Mouse (Mus musculus) cerebellum, adult 9-10 months (tissue): ENCODE data around the gene Fam104a.

ENCODE experiments used
- DNase-seq: peaks from one replicate; pipeline ENCODE4 v3.0.0; 2022

The Fam104a gene

DNA sequence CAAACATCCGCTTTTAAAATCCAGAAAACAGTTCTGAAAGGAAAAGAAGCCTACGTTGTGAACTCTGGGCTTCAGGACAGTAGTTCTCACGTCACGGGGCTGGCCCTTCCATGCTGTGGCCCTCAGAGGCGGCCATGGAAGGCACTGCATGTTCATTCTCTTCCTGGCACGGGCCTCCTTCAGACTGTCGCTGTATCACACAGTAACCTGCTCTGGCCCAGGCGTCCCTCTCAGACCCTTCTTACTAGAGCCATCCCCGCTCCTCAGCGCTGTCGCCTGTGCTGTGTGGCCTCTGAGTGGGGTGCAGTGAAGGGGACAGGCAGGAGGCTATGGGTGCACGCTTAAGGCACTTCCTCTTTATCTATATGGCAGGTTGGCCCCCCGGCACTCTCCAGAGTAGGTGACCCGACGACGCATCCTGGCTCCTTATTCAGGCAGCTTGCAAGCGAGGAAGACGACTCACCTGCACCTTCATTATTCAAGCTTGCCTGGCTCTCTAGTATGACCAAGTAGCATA is 22.1 kb downstream of the Fam104a start:
- DNase-seq, result no peak

DNA sequence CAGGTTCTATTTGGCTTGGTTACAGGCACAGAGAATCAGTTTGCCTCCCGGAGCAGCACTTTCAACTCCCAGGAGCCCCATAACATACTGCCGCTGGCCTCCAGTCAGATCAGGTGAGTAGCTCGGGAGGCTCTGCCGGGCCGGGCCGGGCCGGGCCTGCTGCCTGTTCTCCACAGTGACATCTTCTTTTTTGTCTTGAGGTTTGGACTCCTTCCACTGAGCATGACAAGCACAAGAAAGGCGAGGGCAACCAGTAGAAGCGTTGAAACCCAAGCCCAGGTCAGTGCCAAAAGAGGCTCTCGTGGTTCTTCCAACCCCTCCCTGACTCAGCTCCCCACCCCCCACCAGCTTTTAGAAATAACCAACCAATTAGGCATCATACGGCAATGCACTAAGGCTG is 23.0 kb downstream of the Fam104a start:
- DNase-seq, result peak; percentile 62

GRCm38 (mm10) chr11:113660213-113660612 is 23.7 kb downstream of the Fam104a start:
- DNase-seq, result peak; percentile 25

- DNase-seq, result no peak
Observed at GRCm38 (mm10) chr11:113658763-113659162, 25.2 kb downstream of the Fam104a start.

DNA sequence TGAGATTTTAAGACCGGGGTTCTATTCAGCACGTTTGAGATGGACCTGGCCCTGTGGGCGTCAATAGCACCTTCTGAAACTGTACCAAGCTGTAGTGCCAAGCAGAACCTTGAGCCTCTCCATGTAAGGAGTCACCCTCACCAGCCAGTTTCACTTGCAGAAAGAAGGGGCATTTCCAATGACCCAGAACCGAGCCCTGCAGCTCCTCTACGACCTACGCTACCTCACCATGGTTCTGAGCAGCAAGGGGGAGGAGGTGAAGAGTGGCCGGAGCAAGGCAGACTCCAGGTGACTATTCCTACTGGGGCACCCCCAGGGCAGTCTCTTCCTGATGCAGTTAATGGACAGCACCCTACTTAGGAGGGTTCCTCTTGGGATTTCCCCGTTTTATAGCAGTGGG is 25.6 kb downstream of the Fam104a start:
- peak; percentile 39 for DNase-seq

- peak; percentile 66 for DNase-seq
Observed at GRCm38 (mm10) chr11:113657221-113657620, 26.7 kb downstream of the Fam104a start.

DNA sequence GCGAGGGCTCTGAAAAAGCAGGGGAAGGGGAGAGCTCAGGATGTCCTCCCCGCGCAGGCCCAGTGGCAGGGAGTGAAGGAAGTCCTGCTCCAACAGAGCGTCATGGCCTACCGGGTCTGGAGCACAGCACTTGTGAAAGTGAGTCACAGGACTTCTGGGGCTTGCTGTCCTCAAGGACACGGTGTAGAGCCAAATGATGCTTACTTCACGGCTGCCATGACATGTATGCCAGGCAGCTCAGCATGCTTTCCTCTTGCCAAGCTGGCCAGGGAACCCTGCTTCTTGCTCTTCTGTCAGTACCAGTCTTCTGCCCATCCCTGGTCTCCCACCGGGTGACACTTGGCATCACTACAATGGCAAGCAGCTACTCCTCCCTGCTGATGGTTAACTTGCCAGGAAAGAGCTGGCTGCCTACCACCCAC is 27.4 kb downstream of the Fam104a start:
- peak; percentile 98 for DNase-seq

DNA sequence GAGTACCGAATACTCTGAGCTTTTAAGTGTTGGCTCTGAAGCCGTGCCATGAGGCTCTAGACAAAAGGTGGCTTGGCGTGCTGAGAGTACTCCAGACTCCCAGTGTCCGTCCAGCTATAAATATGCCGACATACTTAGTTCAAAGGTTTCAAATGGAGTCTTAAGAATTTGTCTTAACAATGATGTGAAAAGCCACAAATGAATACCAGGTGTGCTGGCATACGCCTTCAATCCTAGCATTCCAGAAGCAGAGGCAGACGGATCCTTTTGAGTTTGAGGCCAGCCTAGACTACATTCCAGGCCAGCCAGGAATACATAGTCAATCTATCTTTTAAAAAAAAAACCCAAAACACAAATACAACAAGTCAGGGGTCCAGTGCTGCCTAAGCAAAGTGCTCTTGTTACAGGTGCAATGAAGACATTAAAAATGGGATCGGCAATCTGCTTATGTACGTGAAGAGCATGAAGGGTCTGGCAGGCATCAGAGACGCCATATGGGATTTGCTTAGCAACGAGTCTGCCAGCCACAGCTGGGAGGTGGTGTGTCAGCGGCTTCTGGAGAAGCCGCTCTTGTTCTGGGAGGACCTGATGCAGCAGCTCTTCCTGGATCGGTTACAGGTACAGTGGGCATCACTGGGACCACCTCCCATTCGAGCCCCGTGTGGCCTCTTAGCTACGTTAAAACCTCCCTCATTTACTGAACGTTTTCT is 29.2 kb downstream of the Fam104a start:
- peak; percentile 42 for DNase-seq

- peak; percentile 51 for DNase-seq
Observed at GRCm38 (mm10) chr11:113654105-113654504, 29.9 kb downstream of the Fam104a start.

DNA sequence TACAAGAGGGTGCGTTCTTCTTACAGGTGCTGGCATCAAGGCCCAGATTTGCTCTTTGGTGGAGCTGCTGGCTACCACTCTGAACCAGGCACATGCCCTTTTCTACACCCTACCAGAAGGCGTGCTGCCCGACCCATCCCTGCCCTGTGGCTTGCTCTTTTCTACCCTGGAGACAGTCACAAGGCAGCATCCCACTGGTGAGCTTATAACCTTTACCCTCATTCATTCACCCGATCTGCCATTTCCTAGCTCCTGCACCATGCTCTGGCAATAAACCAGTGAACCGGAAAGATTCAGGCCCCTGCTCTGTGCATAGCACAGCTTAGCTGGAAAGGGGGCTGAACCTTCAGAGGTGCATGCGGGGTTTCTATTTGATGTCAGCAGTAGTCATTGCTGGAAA is 31.4 kb downstream of the Fam104a start:
- DNase-seq, result peak; percentile 40

GRCm38 (mm10) chr11:113651907-113652273 is 32.1 kb downstream of the Fam104a start:
- peak; percentile 73 for DNase-seq

- peak; percentile 78 for DNase-seq
Observed at GRCm38 (mm10) chr11:113651206-113651906, 32.6 kb downstream of the Fam104a start.

- DNase-seq, result no peak
Observed at GRCm38 (mm10) chr11:113649353-113650210, 34.4 kb downstream of the Fam104a start, which contains the start of gene Slc39a11. Gene Slc39a11 (minus strand): TSS chr11:113650079.

GRCm38 (mm10) chr11:113648690-113649352 is 35.1 kb downstream of the Fam104a start, which contains the start of gene Cog1:
Gene Cog1 (plus strand): TSS chr11:113649169.
- DNase-seq, result peak; percentile 60

GRCm38 (mm10) chr11:113648152-113648551 is 35.8 kb downstream of the Fam104a start:
- DNase-seq, result peak; percentile 84

DNA sequence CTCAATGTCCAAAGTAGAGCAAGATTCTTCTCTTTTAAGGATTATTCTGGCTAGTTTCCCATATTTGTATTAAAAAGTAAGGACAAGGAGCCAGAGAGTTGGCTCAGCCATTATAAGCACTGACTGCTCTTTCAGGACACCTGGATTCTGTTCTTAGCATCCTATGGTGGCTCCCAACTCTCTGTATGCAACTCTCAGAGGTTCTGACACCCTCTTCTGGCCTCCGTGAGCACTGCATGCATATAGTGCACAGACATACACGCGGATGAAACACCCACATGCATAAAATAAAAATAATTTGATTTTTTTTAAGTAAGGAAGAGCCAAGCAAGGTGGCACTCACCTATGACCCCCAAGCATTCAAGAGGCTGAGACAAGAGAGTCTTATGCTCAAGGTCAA is 38.8 kb downstream of the Fam104a start:
- DNase-seq, result no peak

DNA sequence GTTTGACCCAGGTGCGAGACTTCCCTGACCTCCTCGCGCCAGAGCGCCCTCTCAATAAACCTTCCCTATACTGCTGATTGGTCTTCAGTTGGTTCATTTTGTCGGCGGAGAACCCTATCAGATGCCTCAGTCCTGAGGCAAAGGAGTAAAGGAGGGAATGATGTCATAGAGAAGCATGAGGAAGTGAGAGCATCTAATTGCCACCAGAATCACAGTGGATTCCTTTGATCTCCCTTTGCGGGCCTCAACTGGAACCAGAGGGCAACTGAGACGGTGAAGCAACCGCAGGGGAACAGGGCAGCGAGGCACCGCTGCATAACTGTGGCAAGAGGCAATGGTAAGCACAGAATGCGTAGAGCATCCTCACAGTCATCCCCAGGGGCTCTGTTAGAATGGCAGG is 45.3 kb downstream of the Fam104a start:
- no peak for DNase-seq

- no peak for DNase-seq
Observed at GRCm38 (mm10) chr11:113634699-113635121, 49.2 kb downstream of the Fam104a start.

- no peak for DNase-seq
Observed at GRCm38 (mm10) chr11:113633398-113633797, 50.6 kb downstream of the Fam104a start.

- DNase-seq, result no peak
Observed at GRCm38 (mm10) chr11:113632303-113632702, 51.7 kb downstream of the Fam104a start.

- DNase-seq, result no peak
Observed at GRCm38 (mm10) chr11:113631862-113632261, 52.1 kb downstream of the Fam104a start.

GRCm38 (mm10) chr11:113631302-113631701 is 52.7 kb downstream of the Fam104a start:
- no peak for DNase-seq
